In genomic region chr8:86560688-86561065, GRCm38 (mm10) we compare ENCODE assay signal across 19 mouse cellular contexts. TPM values are rescaled to one million over a fixed set of nuclear protein-coding genes. Genes with fewer than 3 reads are reported as not detected.
"Had no signal": no experiment of that assay in that cellular context is flagged by ENCODE, and none has a peak within 500 bp of the region (broad histone marks: within the 10 kb centered on the region; RNA-seq: fewer than 3 reads in every experiment).

No protein-coding gene starts in this region.

- ATAC-seq: midbrain, embryonic 13.5 days; midbrain, embryonic 16.5 days had no signal

- H3K9me3 ChIP-seq: midbrain, embryonic 10.5 days; midbrain, embryonic 13.5 days; neural tube, embryonic 13.5 days; neural tube, embryonic 15.5 days had no signal

- H3K4me1 ChIP-seq: neural tube, embryonic 13.5 days; neural tube, embryonic 15.5 days had no signal

- H3K4me3 ChIP-seq: midbrain, embryonic 10.5 days; midbrain, embryonic 13.5 days; myocyte; neural tube, embryonic 13.5 days; neural tube, embryonic 15.5 days had no signal

- H3K36me3 ChIP-seq: midbrain, embryonic 10.5 days; midbrain, embryonic 13.5 days; neural tube, embryonic 13.5 days; neural tube, embryonic 15.5 days had no signal

- H3K27ac ChIP-seq: midbrain, embryonic 10.5 days; midbrain, embryonic 13.5 days; neural tube, embryonic 13.5 days; neural tube, embryonic 15.5 days had no signal

- H3K27me3 ChIP-seq: midbrain, embryonic 13.5 days; neural tube, embryonic 13.5 days; neural tube, embryonic 15.5 days had no signal

- DNase-seq: lung, adult 18-20 months; lung, embryonic 14.5 days; lung, postnatal 10 days; lung, postnatal 4 days; retina, postnatal 1 day; right cerebral cortex, adult 18-20 months; right cerebral cortex, postnatal 25 days; right cerebral cortex, postnatal 4 days; spleen, adult 18-20 months; thymus, adult 18-20 months; thymus, postnatal 25 days; thymus, postnatal 4 days had no signal

- H3K4me2 ChIP-seq: lung, embryonic 14.5 days; midbrain, embryonic 13.5 days; neural tube, embryonic 13.5 days; neural tube, embryonic 15.5 days had no signal

- H3K9ac ChIP-seq: lung, embryonic 14.5 days; midbrain, embryonic 13.5 days; neural tube, embryonic 13.5 days; neural tube, embryonic 15.5 days had no signal

RNA-seq across cellular contexts. Expression of gene Abcc12, which starts 19.8 kb away (rescaled TPM):
- polyA plus RNA-seq: liver, embryonic 16.5 days; lung, embryonic 14.5 days; midbrain, embryonic 10.5 days; myocyte had no signal
